Mouse (Mus musculus) midbrain, embryonic 11.5 days (tissue): ENCODE results near the gene Bex3. TPM values are rescaled to one million over a fixed set of nuclear protein-coding genes. Genes with fewer than 3 reads are reported as not detected.

Experiments used
- ATAC-seq: fragments of 200-750 bp; cut with Nextera tagmentation; 2 replicates; pipeline ENCODE4 v1.8.0; 2017; ENCODE audit warnings: moderate TSS enrichment, moderate library complexity; ENCODE audit not compliant: low FRiP score
- DNase-seq: peaks from one replicate; pipeline ENCODE4 v3.0.0; 2015; ENCODE audit warnings: low spot score; ENCODE audit errors: missing footprints
- H3K27ac ChIP-seq: fragments of 300-500 bp; sonication (generic); 2 replicates; pipeline ENCODE4 v1.5.1; 2014; ENCODE audit warnings: low read depth, low read length
- H3K27me3 ChIP-seq: fragments of 300-500 bp; sonication (generic); 2 replicates; pipeline ENCODE4 v1.6.1; 2014; ENCODE audit warnings: mild to moderate bottlenecking, low read length, moderate library complexity, mixed read lengths; ENCODE audit not compliant: control insufficient read depth, insufficient read depth
- H3K36me3 ChIP-seq: fragments of 300-500 bp; sonication (generic); 2 replicates; pipeline ENCODE4 v1.6.1; 2014; ENCODE audit warnings: mild to moderate bottlenecking, low read length, moderate library complexity, mixed read lengths; ENCODE audit not compliant: control insufficient read depth, insufficient read depth
- H3K4me1 ChIP-seq: fragments of 300-500 bp; sonication (generic); 2 replicates; pipeline ENCODE4 v1.6.1; 2014; ENCODE audit warnings: low read length; ENCODE audit not compliant: control insufficient read depth, insufficient read depth
- H3K4me2 ChIP-seq: fragments of 300-500 bp; sonication (generic); 2 replicates; pipeline ENCODE4 v1.6.1; 2014; ENCODE audit warnings: mild to moderate bottlenecking, moderate library complexity
- H3K4me3 ChIP-seq: fragments of 300-500 bp; sonication (generic); 2 replicates; pipeline ENCODE4 v1.5.1; 2014; ENCODE audit warnings: low read depth, low read length
- H3K9ac ChIP-seq: fragments of 300-500 bp; sonication (generic); 2 replicates; pipeline ENCODE4 v1.6.1; 2014; ENCODE audit warnings: low read length
- H3K9me3 ChIP-seq: fragments of 300-500 bp; sonication (generic); 2 replicates; pipeline ENCODE4 v1.6.1; 2016; ENCODE audit warnings: low read length; ENCODE audit not compliant: control insufficient read depth
- WGBS: fragments of 180-500 bp; shearing (Covaris S2); extraction: QIAGEN DNeasy Blood & Tissue Kit; methylation state at CpG from one replicate; pipeline ENCODE4 v1.1.7; 2014; 5-methylcytosine and 5-hydroxymethylcytosine counted together
- polyA plus RNA-seq: library from polyadenylated mRNA; unstranded; fragments of >200 nt; fragmentation: Nextera tagmentation; extraction: Ambion mirVana; gene quantifications from 2 replicates; pipeline ENCODE4 v1.2.1, GENCODE M21; 2014

Gene Bex3
- polyA plus RNA-seq, 1 experiment from 2014 or later = 666 TPM

DNA sequence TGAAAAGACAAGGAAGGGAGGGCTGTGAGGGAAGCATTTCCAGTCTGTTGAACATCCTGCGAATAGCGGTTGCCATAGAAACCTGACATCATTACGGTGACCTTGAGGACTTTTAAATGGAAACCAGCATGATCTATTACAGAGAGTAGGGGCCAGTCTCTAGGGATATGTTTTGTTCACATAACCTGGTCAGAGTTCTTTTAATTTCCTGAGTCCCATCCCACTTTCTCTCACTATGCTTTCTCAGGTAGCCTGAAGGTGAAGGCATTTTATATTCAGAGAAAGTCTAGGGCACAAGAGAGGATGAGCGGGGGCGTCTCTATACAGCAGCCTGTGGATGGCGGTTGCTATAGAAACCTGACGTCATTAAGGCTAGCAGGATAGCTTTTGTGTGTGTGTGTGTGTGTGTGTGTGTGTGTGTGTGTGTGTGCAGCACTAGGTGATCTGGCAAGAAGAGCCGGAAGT is 20.8 kb downstream of the Bex3 start:
- Histone ChIP-seq H3K9me3 (no peaks in the 10 kb centered on the region), H3K9ac (no peak overlapping the region), H3K27me3 (no peaks in the 10 kb centered on the region), H3K4me2 (peak overlapping the region; percentile 34), H3K27ac (no peak overlapping the region), H3K4me1 (no peaks in the 10 kb centered on the region), H3K36me3 (no peaks in the 10 kb centered on the region), H3K4me3 (no peak overlapping the region; the same call in 1 of the 2 replicates)
- DNase-seq (peak; percentile 91), ATAC-seq (peak; percentile 96)
- WGBS = 27% methylated on average over 8 of the region's 8 CpGs

DNA sequence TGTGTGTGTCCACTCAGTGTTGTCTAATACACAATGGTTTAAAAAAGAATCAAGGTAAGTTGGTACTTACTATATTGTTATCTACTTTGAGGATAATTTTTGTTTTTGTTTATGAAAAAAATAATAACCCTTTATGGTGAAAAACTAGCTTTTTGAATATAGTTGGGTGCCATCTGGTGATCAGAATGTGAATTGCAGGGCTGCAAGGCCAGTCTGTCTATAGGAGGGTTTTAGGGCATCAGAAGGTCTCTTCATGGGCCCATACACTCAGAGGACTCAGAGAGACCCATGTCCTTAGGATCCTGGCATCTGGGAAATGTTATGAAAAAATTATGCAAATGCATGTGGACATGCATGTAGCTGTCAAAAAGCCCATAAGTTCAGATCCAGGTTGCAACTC is 34.2 kb downstream of the Bex3 start:
- no peak overlapping the region for H3K9ac ChIP-seq
- peak; percentile 86 for DNase-seq
- H3K27ac ChIP-seq = no peak overlapping the region
- no peaks in the 10 kb centered on the region for H3K36me3 ChIP-seq
- no peak overlapping the region for H3K4me2 ChIP-seq
- no peak overlapping the region for H3K4me3 ChIP-seq
- H3K4me1 ChIP-seq = no peaks in the 10 kb centered on the region
- H3K9me3 ChIP-seq = no peaks in the 10 kb centered on the region
- peak; percentile 48; the same call in 1 of the 2 replicates for ATAC-seq
- H3K27me3 ChIP-seq = no peaks in the 10 kb centered on the region

DNA sequence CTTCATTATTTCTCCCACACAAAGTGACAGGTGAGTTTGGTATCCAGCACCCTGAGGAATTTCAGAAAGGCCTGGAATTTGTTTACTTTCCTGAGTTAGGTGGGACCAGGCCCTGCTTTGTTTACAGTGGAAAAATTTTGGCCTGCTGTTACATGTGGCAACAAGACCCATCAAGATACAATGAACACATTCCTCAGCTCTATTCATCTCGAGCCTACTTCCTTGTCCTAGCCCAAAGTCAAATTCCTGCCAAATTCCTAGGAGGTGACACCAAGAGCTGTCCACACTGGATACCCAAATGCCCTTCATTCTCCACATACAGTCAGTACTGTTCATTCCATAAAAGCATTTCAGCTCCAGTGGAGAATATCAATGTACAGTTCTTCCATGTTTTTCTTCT is 36.1 kb downstream of the Bex3 start:
- H3K27ac ChIP-seq = no peak overlapping the region
- 30% methylated on average over 1 of the region's 1 CpGs for WGBS
- no peaks in the 10 kb centered on the region for H3K4me1 ChIP-seq
- no peak overlapping the region for H3K9ac ChIP-seq
- H3K4me2 ChIP-seq = no peak overlapping the region
- no peak for DNase-seq
- no peaks in the 10 kb centered on the region for H3K9me3 ChIP-seq
- no peak for ATAC-seq
- H3K4me3 ChIP-seq = no peak overlapping the region
- H3K36me3 ChIP-seq = no peaks in the 10 kb centered on the region
- no peaks in the 10 kb centered on the region for H3K27me3 ChIP-seq

DNA sequence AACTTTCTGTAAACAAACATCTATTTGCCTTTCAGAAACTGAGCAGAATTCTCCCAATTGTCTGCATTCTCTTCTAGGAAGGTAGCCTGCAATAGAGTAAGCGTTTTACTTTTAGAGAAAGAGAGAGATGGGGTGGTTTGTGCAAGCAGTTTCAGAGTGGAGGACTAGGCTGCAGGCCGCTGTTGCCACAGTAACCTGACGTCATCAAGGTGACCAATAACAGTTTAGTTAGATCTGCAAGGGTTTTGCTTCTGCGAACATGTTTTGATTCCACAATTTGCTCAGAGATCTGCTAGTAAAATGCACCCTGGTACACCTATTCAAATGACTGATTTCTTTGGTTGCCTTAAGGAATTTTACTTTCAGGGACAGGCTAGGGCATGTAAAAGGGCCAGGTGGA is 43.2 kb downstream of the Bex3 start:
- no peaks in the 10 kb centered on the region for H3K9me3 ChIP-seq
- ATAC-seq (no peak), DNase-seq (no peak)
- no peak overlapping the region for H3K4me3 ChIP-seq
- no peaks in the 10 kb centered on the region; the same call in 1 of the 2 replicates for H3K4me1 ChIP-seq
- no peaks in the 10 kb centered on the region for H3K36me3 ChIP-seq
- H3K9ac ChIP-seq = no peak overlapping the region
- WGBS = 46% methylated on average over 4 of the region's 4 CpGs
- H3K27ac ChIP-seq = no peak overlapping the region
- H3K4me2 ChIP-seq = no peak overlapping the region
- no peaks in the 10 kb centered on the region for H3K27me3 ChIP-seq

DNA sequence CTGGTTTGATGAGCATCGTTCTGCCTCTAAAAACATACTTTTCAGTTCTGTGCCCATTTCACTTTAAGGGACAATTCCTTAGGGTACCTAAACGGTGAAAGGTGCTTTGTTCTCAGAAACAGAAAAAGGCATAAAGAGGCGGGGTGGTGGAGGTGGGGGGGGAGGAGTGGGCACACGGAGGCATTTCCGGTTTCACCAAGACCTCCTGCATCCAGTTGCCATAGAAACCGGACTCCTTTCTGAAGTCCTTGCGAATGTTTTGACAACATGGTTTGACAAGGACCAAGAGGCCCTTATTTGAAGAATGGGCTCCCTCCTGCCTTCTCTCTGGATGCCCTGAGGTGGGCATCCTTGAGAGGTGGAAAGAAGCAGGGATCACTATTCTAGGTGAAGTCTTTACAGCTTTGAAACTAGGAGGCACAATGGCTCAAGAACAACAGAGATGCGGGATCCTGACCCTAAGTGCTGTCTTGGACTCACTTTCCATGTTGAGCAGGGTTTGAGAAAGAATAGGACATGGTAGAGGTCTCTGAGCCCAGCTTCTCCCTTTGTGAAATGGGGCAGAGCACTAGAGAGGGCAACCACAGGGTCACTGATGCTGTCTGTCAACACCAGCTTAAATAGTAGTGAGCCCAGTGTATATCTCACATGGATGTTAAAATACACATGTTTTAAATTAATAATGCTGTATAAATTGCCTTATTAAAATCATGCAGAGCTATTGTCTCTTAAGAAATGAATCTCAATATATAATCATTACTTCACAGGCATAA is 43.9 kb downstream of the Bex3 start:
- Histone ChIP-seq H3K9ac (no peak overlapping the region), H3K9me3 (no peaks in the 10 kb centered on the region), H3K4me1 (no peaks in the 10 kb centered on the region; the same call in 1 of the 2 replicates), H3K4me3 (no peak overlapping the region), H3K36me3 (no peaks in the 10 kb centered on the region), H3K4me2 (no peak overlapping the region), H3K27ac (no peak overlapping the region), H3K27me3 (no peaks in the 10 kb centered on the region)
- 26% methylated on average over 8 of the region's 8 CpGs for WGBS
- ATAC-seq = peak; percentile 65
- no peak for DNase-seq

DNA sequence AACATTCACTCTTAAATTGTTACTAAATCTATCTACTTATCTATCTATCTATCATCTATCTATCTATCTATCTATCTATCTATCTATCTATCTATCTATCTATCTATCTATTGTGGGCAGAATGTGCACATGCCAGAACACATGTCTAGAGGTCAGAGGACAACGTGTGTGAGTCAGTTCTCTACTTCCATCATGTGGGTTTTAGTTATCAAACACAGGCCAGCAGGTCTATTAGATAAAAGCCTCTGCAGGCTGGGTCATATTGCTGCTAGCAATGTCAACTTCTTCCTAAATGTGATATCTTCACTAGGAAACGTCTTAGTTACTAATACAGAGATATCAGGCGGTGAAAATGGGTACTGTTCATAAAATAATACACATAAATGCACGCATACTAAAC is 49.9 kb downstream of the Bex3 start:
- H3K27me3 ChIP-seq = no peaks in the 10 kb centered on the region
- no peaks in the 10 kb centered on the region for H3K9me3 ChIP-seq
- DNase-seq = no peak
- WGBS = 68% methylated on average over 4 of the region's 4 CpGs
- H3K27ac ChIP-seq = no peak overlapping the region
- H3K9ac ChIP-seq = no peak overlapping the region
- no peak for ATAC-seq
- H3K36me3 ChIP-seq = no peaks in the 10 kb centered on the region
- H3K4me1 ChIP-seq = no peaks in the 10 kb centered on the region
- H3K4me3 ChIP-seq = no peak overlapping the region
- H3K4me2 ChIP-seq = no peak overlapping the region

Other genes with a start within 250 kb of the Bex3 start
- 50.2 and 51.4 TPM in 2 replicates for gene Arxes1, start 236.9 kb upstream of the Bex3 start, polyA plus RNA-seq
- 318 and 322 TPM in 2 replicates for gene Bex2, start 202.0 kb upstream of the Bex3 start, polyA plus RNA-seq
- gene Nxf3, start 185.0 kb upstream of the Bex3 start, polyA plus RNA-seq = not detected in 2 replicates
- gene Bex4, start 131.3 kb upstream of the Bex3 start, polyA plus RNA-seq = 97.9 and 102 TPM in 2 replicates
- 214 and 243 TPM in 2 replicates for gene Tceal8, start 97.9 kb upstream of the Bex3 start, polyA plus RNA-seq
- gene Tceal5, start 66.4 kb upstream of the Bex3 start, polyA plus RNA-seq = 1.8 and 2.6 TPM in 2 replicates
- gene Tceal7, start 55.5 kb upstream of the Bex3 start, polyA plus RNA-seq = 0.81 and 1.0 TPM in 2 replicates
- 109 and 129 TPM in 2 replicates for gene Bex1, start 54.7 kb upstream of the Bex3 start, polyA plus RNA-seq
- gene Tceal9, start 25.2 kb upstream of the Bex3 start, polyA plus RNA-seq = 418 and 447 TPM in 2 replicates
- not detected in 2 replicates for gene Kir3dl1, start 247.7 kb downstream of the Bex3 start, polyA plus RNA-seq